Mouse (Mus musculus) small intestine, adult 2 months (tissue): Measurements from ENCODE around the gene Epp13.
"Not testable (repeated sequence)": the region's sequence is repeated elsewhere in the genome, so short reads cannot be mapped to it uniquely, and the experiment has no call there.

Experiments
- CTCF ChIP-seq: fragments of 200-500 bp; IDR thresholded peaks from 2 replicates; pipeline ENCODE4 v1.5.1; 2012; ENCODE audit warnings: low read depth, mild to moderate bottlenecking, control low read depth, inconsistent platforms, low read length, moderate library complexity, mixed read lengths; ENCODE audit not compliant: insufficient replicate concordance, insufficient read length; ENCODE audit errors: extremely low read depth
- POLR2A ChIP-seq: fragments of 200-500 bp; IDR thresholded peaks from 2 replicates; pipeline ENCODE4 v1.6.1; 2012; ENCODE audit warnings: low read depth, mild to moderate bottlenecking, control low read depth, inconsistent platforms, low read length, moderate library complexity

- not testable (repeated sequence) for TF ChIP-seq POLR2A
- peak; percentile 57; the same call in 1 of the 2 replicates for TF ChIP-seq CTCF
Observed at GRCm38 (mm10) chr7:6240841-6241425, 11.6 kb upstream of the Epp13 start.
